Mouse (Mus musculus) heart, adult 2 months (tissue): ENCODE measurements around the gene Ccdc126.
"Not testable (repeated sequence)": the region's sequence is repeated elsewhere in the genome, so short reads cannot be mapped to it uniquely, and the experiment has no call there.

Source experiments
- CTCF ChIP-seq: fragments of 200-600 bp; IDR thresholded peaks from 2 replicates; pipeline ENCODE4 v1.8.1; 2022; ENCODE audit warnings: antibody characterized with exemption, mild to moderate bottlenecking, moderate library complexity
- EP300 ChIP-seq: fragments of 200-500 bp; IDR thresholded peaks from 2 replicates; pipeline ENCODE4 v1.6.1; 2011; ENCODE audit warnings: low read depth, low read length, control low read depth; ENCODE audit not compliant: insufficient read depth

DNA sequence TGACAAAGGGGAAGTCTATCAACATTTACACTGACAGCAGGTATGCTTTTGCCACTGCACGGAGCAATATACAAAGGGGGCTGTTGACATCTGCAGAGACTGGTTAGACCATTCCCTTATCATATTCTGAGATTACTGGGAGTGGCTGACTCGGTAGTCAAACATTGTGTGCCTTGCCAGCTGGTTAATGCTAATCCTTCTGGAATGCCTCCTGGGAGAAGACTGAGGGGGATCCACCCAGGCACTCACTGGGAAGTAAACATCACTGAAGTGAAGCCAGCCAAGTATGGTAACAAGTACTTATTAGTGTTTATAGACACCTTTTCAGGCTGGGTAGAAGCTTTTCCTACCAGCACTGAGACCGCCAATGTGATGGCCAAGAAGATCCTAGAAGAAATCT is 4.3 kb upstream of the Ccdc126 start:
- not testable (repeated sequence) for TF ChIP-seq EP300, CTCF
